Mouse (Mus musculus): ENCODE measurements at regions not wholly inside any gene's neighbourhood (a gene's known extent, or its start where the extent isn't known, plus 50 kb on each side); places are given as distances from the start of the nearest gene placed in this dataset.

DNA sequence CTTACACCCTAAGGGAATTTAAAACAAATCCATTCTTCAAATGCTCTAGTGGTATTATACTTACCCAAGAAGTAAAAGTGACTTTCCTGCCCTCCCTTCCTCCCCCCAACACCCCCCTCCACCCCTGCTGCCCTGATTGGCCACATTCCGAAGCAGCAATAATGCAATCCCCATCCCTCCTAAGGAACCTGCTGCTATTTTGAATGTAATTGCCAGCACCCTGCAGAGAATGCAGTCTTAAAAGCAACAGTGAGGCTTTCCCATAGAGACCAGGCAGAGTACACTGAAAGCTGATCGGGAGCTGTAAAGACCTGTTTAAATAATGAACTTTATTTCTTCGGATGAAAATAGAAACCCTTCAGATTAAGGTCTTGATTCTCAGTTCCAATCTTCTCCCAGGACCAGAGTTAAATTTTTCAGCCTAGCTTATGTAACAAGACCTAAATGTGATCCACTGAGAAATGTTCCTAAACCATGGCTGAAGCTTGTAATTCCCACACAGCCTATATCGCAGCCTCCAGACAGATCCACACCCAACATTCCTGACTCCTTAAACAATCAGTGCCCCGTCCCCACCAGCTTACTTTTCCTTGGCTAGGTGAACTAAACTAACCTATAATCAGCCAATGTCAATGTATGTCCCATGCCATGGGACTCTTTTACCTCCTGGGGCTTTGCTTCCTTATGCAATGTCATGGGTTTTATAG, 367.9 kb upstream of the Acvr2a start:
- ATAC-seq (replicated peaks; ENCODE audit: insufficient number of reproducible peaks, low FRiP score, low TSS enrichment, poor library complexity, severe bottlenecking) = no peak

GRCm38 (mm10) chr2:48446617-48447016, 367.3 kb upstream of the Acvr2a start:
- ATAC-seq (replicated peaks; ENCODE audit: insufficient number of reproducible peaks, low FRiP score, low TSS enrichment, poor library complexity, severe bottlenecking) = no peak

- no peak for ATAC-seq (replicated peaks; ENCODE audit: insufficient number of reproducible peaks, low FRiP score, low TSS enrichment, poor library complexity, severe bottlenecking)
These were observed 364.6 kb upstream of the Acvr2a start for GRCm38 (mm10) chr2:48449165-48449842.

- 0 out of 2 replicates have a peak, but pooled peaks have one; percentile 50 for ATAC-seq (replicated peaks; ENCODE audit: insufficient number of reproducible peaks, low FRiP score, low TSS enrichment, poor library complexity, severe bottlenecking)
These were observed 357.6 kb upstream of the Acvr2a start for GRCm38 (mm10) chr2:48456072-48457040.

- ATAC-seq (replicated peaks; ENCODE audit: insufficient number of reproducible peaks, low FRiP score, low TSS enrichment, poor library complexity, severe bottlenecking) = no peak
These were observed 356.8 kb upstream of the Acvr2a start for GRCm38 (mm10) chr2:48457117-48457516.

GRCm38 (mm10) chr2:48465483-48465882, 348.4 kb upstream of the Acvr2a start:
- peak; percentile 68 for ATAC-seq (replicated peaks; ENCODE audit: insufficient number of reproducible peaks, low FRiP score, low TSS enrichment, poor library complexity, severe bottlenecking)

GRCm38 (mm10) chr2:48468895-48469294, 345.0 kb upstream of the Acvr2a start:
- ATAC-seq (replicated peaks; ENCODE audit: insufficient number of reproducible peaks, low FRiP score, low TSS enrichment, poor library complexity, severe bottlenecking) = no peak

- no peak for ATAC-seq (replicated peaks; ENCODE audit: insufficient number of reproducible peaks, low FRiP score, low TSS enrichment, poor library complexity, severe bottlenecking)
These were observed 344.6 kb upstream of the Acvr2a start for GRCm38 (mm10) chr2:48469357-48469756.

- ATAC-seq (replicated peaks; ENCODE audit: insufficient number of reproducible peaks, low FRiP score, low TSS enrichment, poor library complexity, severe bottlenecking) = peak; percentile 73
These were observed 340.8 kb upstream of the Acvr2a start for GRCm38 (mm10) chr2:48473102-48473501.

- ATAC-seq (replicated peaks; ENCODE audit: insufficient number of reproducible peaks, low FRiP score, low TSS enrichment, poor library complexity, severe bottlenecking) = no peak
These were observed 339.3 kb upstream of the Acvr2a start for GRCm38 (mm10) chr2:48474642-48475041.

- no peak for ATAC-seq (replicated peaks; ENCODE audit: insufficient number of reproducible peaks, low FRiP score, low TSS enrichment, poor library complexity, severe bottlenecking)
These were observed 337.1 kb upstream of the Acvr2a start for GRCm38 (mm10) chr2:48476777-48477176.

GRCm38 (mm10) chr2:48477336-48477735, 336.6 kb upstream of the Acvr2a start:
- ATAC-seq (replicated peaks; ENCODE audit: insufficient number of reproducible peaks, low FRiP score, low TSS enrichment, poor library complexity, severe bottlenecking) = no peak

DNA sequence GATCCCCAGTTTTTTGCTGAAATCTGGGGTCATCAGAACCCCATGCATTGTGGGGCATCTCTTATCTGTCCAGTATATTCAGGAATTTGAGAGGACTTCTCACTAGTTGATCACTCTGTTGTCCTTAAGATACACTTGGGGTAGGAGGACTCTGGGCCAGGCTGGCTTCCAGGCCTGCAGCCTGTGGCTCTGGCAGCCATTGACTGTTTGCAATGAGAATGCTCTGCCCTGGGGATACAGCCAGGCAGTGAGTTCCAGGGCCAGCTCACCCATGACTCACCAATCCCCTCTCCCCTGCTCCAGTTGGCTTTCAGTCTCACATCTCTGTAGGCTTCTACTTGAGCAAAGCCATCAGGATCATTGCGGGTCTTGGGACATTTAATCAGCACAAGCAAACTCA, 334.3 kb upstream of the Acvr2a start:
- ATAC-seq (replicated peaks; ENCODE audit: insufficient number of reproducible peaks, low FRiP score, low TSS enrichment, poor library complexity, severe bottlenecking) = no peak

DNA sequence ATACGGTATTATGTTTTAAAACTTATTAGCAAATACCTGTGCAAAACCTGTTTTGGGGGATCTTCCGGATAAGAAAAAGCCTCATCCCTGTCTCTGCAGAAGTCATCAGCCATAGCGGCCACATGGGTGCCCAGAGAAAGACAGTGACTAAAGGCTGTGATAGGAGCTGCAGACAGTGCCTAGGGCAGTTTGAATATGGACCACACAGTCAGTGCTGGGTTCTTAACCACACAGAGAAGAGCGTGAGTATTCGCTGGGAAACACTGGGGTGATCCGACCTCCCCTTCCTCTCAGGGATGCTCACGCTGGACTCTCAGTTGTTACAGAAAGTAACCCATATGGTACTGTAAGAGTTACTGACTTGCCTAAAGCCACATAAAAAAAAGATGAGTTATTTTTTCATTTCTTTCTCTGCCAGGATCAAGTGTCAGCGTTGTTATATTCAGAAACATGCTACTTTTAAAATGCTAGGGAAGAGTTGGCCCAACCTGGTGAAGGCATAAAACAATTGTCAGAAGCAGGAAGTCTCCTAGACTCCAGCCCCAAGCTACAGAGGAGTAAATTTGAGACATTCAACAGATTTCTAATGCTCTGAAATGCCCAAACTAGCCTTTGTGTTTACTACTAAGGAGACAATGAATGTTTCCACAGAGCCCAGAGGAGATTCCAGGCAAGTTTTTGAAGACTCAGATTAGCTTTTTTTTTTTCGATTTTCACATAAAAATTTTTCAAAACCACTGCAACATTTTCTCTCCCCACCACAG, 333.3 kb upstream of the Acvr2a start:
- ATAC-seq (replicated peaks; ENCODE audit: insufficient number of reproducible peaks, low FRiP score, low TSS enrichment, poor library complexity, severe bottlenecking) = no peak

GRCm38 (mm10) chr2:48481209-48481742, 332.6 kb upstream of the Acvr2a start:
- no peak for ATAC-seq (replicated peaks; ENCODE audit: insufficient number of reproducible peaks, low FRiP score, low TSS enrichment, poor library complexity, severe bottlenecking)

- ATAC-seq (replicated peaks; ENCODE audit: insufficient number of reproducible peaks, low FRiP score, low TSS enrichment, poor library complexity, severe bottlenecking) = no peak
These were observed 320.3 kb upstream of the Acvr2a start for GRCm38 (mm10) chr2:48493574-48493973.

DNA sequence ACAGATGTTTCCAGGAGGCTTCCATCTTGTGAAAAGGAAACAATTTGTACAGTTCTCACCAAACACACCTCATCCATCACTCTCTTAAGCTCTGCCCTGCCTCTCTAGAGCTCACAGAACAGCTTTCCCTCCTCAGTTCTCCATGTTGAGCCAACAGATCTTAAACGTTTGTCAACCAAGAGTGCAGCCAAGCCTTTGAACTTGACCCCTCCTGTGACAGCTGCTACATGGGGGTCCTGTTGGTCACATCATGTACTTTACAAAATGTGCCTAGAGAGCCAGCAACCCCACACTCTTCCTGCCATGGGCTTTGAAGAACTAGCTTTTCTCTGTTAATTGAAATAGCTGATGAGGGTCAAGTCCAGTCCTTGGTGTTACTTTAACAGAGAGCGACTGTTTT, 319.8 kb upstream of the Acvr2a start:
- no peak for ATAC-seq (replicated peaks; ENCODE audit: insufficient number of reproducible peaks, low FRiP score, low TSS enrichment, poor library complexity, severe bottlenecking)

DNA sequence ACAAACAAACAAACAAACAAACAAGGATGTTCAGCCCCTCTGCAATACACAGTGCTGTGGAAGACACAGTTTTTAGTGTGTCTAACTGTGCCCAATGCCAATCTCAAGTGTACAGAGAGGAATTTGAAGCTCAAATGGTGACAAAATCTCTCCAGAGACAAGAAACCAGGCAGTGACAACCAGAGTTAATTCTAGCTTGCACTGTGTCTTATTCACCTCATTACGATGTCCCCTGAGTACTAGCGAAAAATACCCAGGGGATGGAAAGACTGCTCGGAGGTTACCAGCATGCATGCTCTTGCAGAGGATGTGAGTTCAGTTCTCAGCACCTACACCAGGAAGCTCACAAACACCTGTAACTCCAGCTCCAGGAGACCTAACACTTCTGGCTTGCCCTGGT, 319.3 kb upstream of the Acvr2a start:
- no peak for ATAC-seq (replicated peaks; ENCODE audit: insufficient number of reproducible peaks, low FRiP score, low TSS enrichment, poor library complexity, severe bottlenecking)

Data from monocyte, adult 5-6 weeks (primary cell).